Mouse (Mus musculus) ES-E14 (cell line): ENCODE data around the gene Cd82.

Experiments
- CHD2 ChIP-seq: IDR thresholded peaks from 2 replicates; pipeline ENCODE4 v1.6.1; 2014; ENCODE audit warnings: mild to moderate bottlenecking, low read depth, low read length, inconsistent platforms
- HCFC1 ChIP-seq: IDR thresholded peaks from 2 replicates; pipeline ENCODE4 v1.6.1; 2012; ENCODE audit warnings: low read length, inconsistent platforms, borderline replicate concordance; ENCODE audit not compliant: insufficient read depth
- MAFK ChIP-seq: IDR thresholded peaks from 2 replicates; pipeline ENCODE4 v1.6.1; 2014; ENCODE audit warnings: mild to moderate bottlenecking, low read depth, low read length, inconsistent platforms; ENCODE audit not compliant: insufficient read depth
- ZC3H11A ChIP-seq: IDR thresholded peaks from 2 replicates; pipeline ENCODE4 v1.6.1; 2012; ENCODE audit warnings: low read depth, mild to moderate bottlenecking, inconsistent platforms, low read length, borderline replicate concordance
- ZNF384 ChIP-seq: IDR thresholded peaks from 2 replicates; pipeline ENCODE4 v1.6.1; 2012; ENCODE audit warnings: low read depth, low read length, inconsistent platforms

GRCm38 (mm10) chr2:93490516-93490915, 27.6 kb upstream of the Cd82 start:
- TF ChIP-seq ZNF384, result no peak
- TF ChIP-seq ZC3H11A, result no peak
- TF ChIP-seq CHD2, result no peak
- no peak for TF ChIP-seq MAFK
- TF ChIP-seq HCFC1, result no peak
